ENCODE assay signal across 24 mouse cellular contexts in the genomic region with DNA sequence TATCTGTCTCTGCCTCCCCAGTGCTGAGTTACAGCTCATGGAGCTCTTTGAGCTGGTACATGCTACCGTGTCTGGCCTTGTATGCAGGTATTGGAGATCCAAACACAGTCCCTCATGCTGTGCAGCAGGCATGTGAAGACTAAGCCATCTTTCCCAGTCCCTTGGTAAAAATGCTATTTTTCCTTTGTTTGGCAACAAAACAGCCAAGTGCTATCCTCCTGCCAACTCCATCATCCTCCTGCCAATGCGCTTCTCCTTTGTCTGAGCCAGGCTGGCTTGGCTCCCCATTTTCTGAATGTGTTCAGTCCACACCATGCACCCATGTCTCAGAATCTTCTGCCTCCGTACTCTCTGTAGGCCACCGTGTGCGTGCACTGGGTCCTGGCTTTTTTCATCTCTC. TPM values are rescaled to one million over a fixed set of nuclear protein-coding genes. Genes with fewer than 3 reads are reported as not detected.
DNase-seq lines count a peak whose midpoint lies in the region; ATAC-seq and TF ChIP-seq lines count a peak whose summit lies in the region.
"Had no signal": no experiment of that assay in that cellular context is flagged by ENCODE, and none has a peak within 500 bp of the region (broad histone marks: within the 10 kb centered on the region; RNA-seq: fewer than 3 reads in every experiment).

No protein-coding gene starts in this region.

- H3K9me3 ChIP-seq in forebrain, embryonic 16.5 days (ENCODE audit: control insufficient read depth, low read length) = no peaks in the 10 kb centered on the region
- H3K9me3 ChIP-seq: embryonic facial prominence, embryonic 10.5 days; heart, embryonic 10.5 days; hindbrain, embryonic 13.5 days; liver, embryonic 15.5 days; midbrain, embryonic 10.5 days had no signal

- no peak overlapping the region for H3K4me2 ChIP-seq in forebrain, embryonic 16.5 days (ENCODE audit: low read length)
- H3K4me2 ChIP-seq: hindbrain, embryonic 13.5 days; liver, embryonic 15.5 days had no signal

- no peak for TF ChIP-seq CTCF in cerebellum, adult 2 months (IDR thresholded peaks at IDR 0.05; ENCODE audit: borderline replicate concordance, insufficient read depth, low read depth, low read length)

- no peak overlapping the region for H3K27ac ChIP-seq in cerebellum, adult 2 months (ENCODE audit: insufficient read depth, low read length)
- H3K27ac ChIP-seq in forebrain, embryonic 16.5 days (ENCODE audit: low read length) = no peak overlapping the region
- H3K27ac ChIP-seq: embryonic facial prominence, embryonic 10.5 days; heart, embryonic 10.5 days; hindbrain, embryonic 13.5 days; kidney, postnatal 0 days; liver, embryonic 15.5 days; midbrain, embryonic 10.5 days had no signal

- no peak overlapping the region for H3K9ac ChIP-seq in forebrain, embryonic 16.5 days (replicated peaks; ENCODE audit: low read depth, low read length)
- H3K9ac ChIP-seq: hindbrain, embryonic 13.5 days; liver, embryonic 15.5 days had no signal

- ATAC-seq in forebrain, embryonic 16.5 days = peak; percentile 77
- ATAC-seq: intestine, postnatal 0 days; lung, postnatal 0 days had no signal

- H3K4me1 ChIP-seq in cerebellum, adult 2 months (ENCODE audit: control insufficient read depth, insufficient read depth, low read length) = peaks cover 8% of the 10 kb centered on the region; the same call in 1 of the 2 replicates
- 0 out of 2 replicates have a peak, but pooled peaks cover 5% of the 10 kb centered on the region for H3K4me1 ChIP-seq in forebrain, embryonic 16.5 days (replicated peaks; ENCODE audit: control insufficient read depth, insufficient read depth, low read length)
- H3K4me1 ChIP-seq: heart, embryonic 10.5 days; liver, embryonic 15.5 days had no signal

- no peaks in the 10 kb centered on the region for H3K27me3 ChIP-seq in cerebellum, adult 2 months (ENCODE audit: control insufficient read depth, insufficient read depth, low read length)
- no peaks in the 10 kb centered on the region for H3K27me3 ChIP-seq in forebrain, embryonic 16.5 days (replicated peaks; ENCODE audit: control insufficient read depth, insufficient read depth, low read length)
- H3K27me3 ChIP-seq: hindbrain, embryonic 13.5 days; liver, embryonic 15.5 days had no signal

- DNase-seq in layer of hippocampus, adult 11-12 months (ENCODE audit: low spot score) = peak; percentile 8
- no peak for DNase-seq in layer of hippocampus, postnatal 25 days (ENCODE audit: extremely low spot score in 1 of 2, low spot score in 1 of 2)
- peak; percentile 43 for DNase-seq in cerebellum, adult 11 months
- peak; percentile 65 to 84 for DNase-seq in cerebellum, adult 2 months
- DNase-seq in embryo, embryonic 10 days (ENCODE audit: low spot score) = no peak
- no peak for DNase-seq in kidney, postnatal 4 days
- DNase-seq: adrenal gland, postnatal 36 days; gastrocnemius, postnatal 36 days; heart, postnatal 10 days; layer of hippocampus, adult 9-11 months; thymus, adult 18-20 months had no signal

- no peaks in the 10 kb centered on the region for H3K36me3 ChIP-seq in forebrain, embryonic 16.5 days (ENCODE audit: control insufficient read depth, insufficient read depth)
- H3K36me3 ChIP-seq: embryonic facial prominence, embryonic 10.5 days; heart, embryonic 10.5 days; hindbrain, embryonic 13.5 days; liver, embryonic 15.5 days; midbrain, embryonic 10.5 days had no signal

- H3K4me3 ChIP-seq in cerebellum, adult 2 months (replicated peaks; ENCODE audit: insufficient read depth, low read depth, low read length) = no peak overlapping the region
- no peak overlapping the region for H3K4me3 ChIP-seq in forebrain, embryonic 16.5 days (replicated peaks; ENCODE audit: low read length)
- H3K4me3 ChIP-seq: embryonic facial prominence, embryonic 10.5 days; heart, embryonic 10.5 days; hindbrain, embryonic 13.5 days; liver, embryonic 15.5 days; midbrain, embryonic 10.5 days had no signal

- 10% methylated on average over 5 of the region's 5 CpGs for whole genome bisulfite sequencing in cerebellum, adult 2 months
- WGBS in forebrain, embryonic 16.5 days = 70% methylated on average over 5 of the region's 5 CpGs

- TF ChIP-seq POLR2A in cerebellum, adult 2 months (IDR thresholded peaks at IDR 0.05; ENCODE audit: borderline replicate concordance, insufficient read depth, low read length) = no peak

RNA-seq across cellular contexts. Expression of gene Smim23, which starts 40.2 kb away (rescaled TPM):
- not detected for total RNA-seq in layer of hippocampus, postnatal 25 days (2021)
- polyA plus RNA-seq in cerebellum, adult 2 months (2012; rRNA removed) = not detected in 2 replicates
- not detected in 2 replicates for polyA plus RNA-seq in forebrain, embryonic 16.5 days (2015; fragmentation: Nextera tagmentation; extraction: Ambion mirVana)
- total RNA-seq: adrenal gland, postnatal 36 days; ES-E14; gastrocnemius, postnatal 36 days; heart, postnatal 10 days; left cerebral cortex, postnatal 10 days had no signal
- polyA plus RNA-seq: embryonic facial prominence, embryonic 10.5 days; heart, embryonic 10.5 days; hindbrain, embryonic 13.5 days; intestine, postnatal 0 days; kidney, postnatal 0 days; limb, embryonic 14.5 days; liver, embryonic 15.5 days; lung, postnatal 0 days; midbrain, embryonic 10.5 days; neural tube, embryonic 14.5 days had no signal

Comparison
In these comparisons a context has a peak if more than half of its experiments do, and no peak if none do; other contexts are left out.
1. DNase-seq: peak in layer of hippocampus, adult 11-12 months (single experiment), cerebellum, adult 11 months (single experiment) and cerebellum, adult 2 months (2 of 2); none in layer of hippocampus, postnatal 25 days (0 of 2), embryo, embryonic 10 days (single experiment) and kidney, postnatal 4 days (0 of 2).